Mouse (Mus musculus) limb, embryonic 14.5 days (tissue): ENCODE measurements around the gene Fam117a. TPM values are rescaled to one million over a fixed set of nuclear protein-coding genes. Genes with fewer than 3 reads are reported as not detected.

ENCODE experiments used
- ATAC-seq: fragments of 200-750 bp; cut with Nextera tagmentation; 2 replicates; pipeline ENCODE4 v1.8.0; 2017; ENCODE audit warnings: low read depth, moderate number of reproducible peaks, moderate TSS enrichment; ENCODE audit not compliant: low FRiP score
- DNase-seq: peaks from one replicate; pipeline ENCODE4 v3.0.0-alpha.2; 2015; ENCODE audit warnings: low spot score
- H3K27ac ChIP-seq: fragments of 300-500 bp; sonication (generic); replicated peaks from 2 replicates; pipeline ENCODE4 v1.5.1; 2014; ENCODE audit warnings: low read depth, mild to moderate bottlenecking, low read length, moderate library complexity, mixed read lengths
- H3K27me3 ChIP-seq: fragments of 300-500 bp; sonication (generic); 2 replicates; pipeline ENCODE4 v1.6.1; 2014; ENCODE audit warnings: low read length, mixed read lengths; ENCODE audit not compliant: control insufficient read depth, insufficient read depth
- H3K36me3 ChIP-seq: fragments of 300-500 bp; sonication (generic); 2 replicates; pipeline ENCODE4 v1.6.1; 2014; ENCODE audit warnings: mild to moderate bottlenecking, low read length, moderate library complexity, mixed read lengths; ENCODE audit not compliant: control insufficient read depth, insufficient read depth
- H3K4me1 ChIP-seq: fragments of 300-500 bp; sonication (generic); 2 replicates; pipeline ENCODE4 v1.6.1; 2014; ENCODE audit warnings: antibody characterized with exemption, low read length, mixed read lengths; ENCODE audit not compliant: control insufficient read depth, insufficient read depth
- H3K4me2 ChIP-seq: fragments of 300-500 bp; sonication (generic); replicated peaks from 2 replicates; pipeline ENCODE4 v1.6.1; 2014; ENCODE audit warnings: low read depth, mild to moderate bottlenecking, low read length, moderate library complexity; ENCODE audit not compliant: severe bottlenecking
- H3K4me3 ChIP-seq: fragments of 300-500 bp; sonication (generic); replicated peaks from 2 replicates; pipeline ENCODE4 v1.5.1; 2014; ENCODE audit warnings: low read length
- H3K9ac ChIP-seq: fragments of 300-500 bp; sonication (generic); 2 replicates; pipeline ENCODE4 v1.6.1; 2014; ENCODE audit warnings: mild to moderate bottlenecking, low read depth, low read length, moderate library complexity; ENCODE audit not compliant: severe bottlenecking
- H3K9me3 ChIP-seq: fragments of 300-500 bp; sonication (generic); 2 replicates; pipeline ENCODE4 v1.6.1; 2016; ENCODE audit warnings: low read length; ENCODE audit not compliant: control insufficient read depth
- POLR2A ChIP-seq: fragments of 200-500 bp; IDR thresholded peaks from 2 replicates; pipeline ENCODE4 v1.8.0; 2012; ENCODE audit warnings: inconsistent platforms, mild to moderate bottlenecking, moderate library complexity, borderline replicate concordance; ENCODE audit not compliant: insufficient read depth, insufficient read length; ENCODE audit errors: extremely low read depth
- WGBS: fragments of 180-500 bp; shearing (Covaris S2); extraction: QIAGEN DNeasy Blood & Tissue Kit; methylation state at CpG from one replicate; pipeline ENCODE4 v1.1.7; 2014; 5-methylcytosine and 5-hydroxymethylcytosine counted together
- polyA plus RNA-seq, 2 experiments: library from polyadenylated mRNA; depleted of rRNA in 1 of 2; stranded (reverse) in 1 of 2; unstranded in 1 of 2; fragments of >200 nt; fragmentation: Nextera tagmentation in 1 of 2; extraction: Ambion mirVana in 1 of 2; gene quantifications; 2 replicates each; pipeline versions ENCODE4 v1.2.1 to v1.2.3; 2012 to 2014

The Fam117a gene
- polyA plus RNA-seq, 2 experiments, result 19.3 to 48.3 TPM

DNA sequence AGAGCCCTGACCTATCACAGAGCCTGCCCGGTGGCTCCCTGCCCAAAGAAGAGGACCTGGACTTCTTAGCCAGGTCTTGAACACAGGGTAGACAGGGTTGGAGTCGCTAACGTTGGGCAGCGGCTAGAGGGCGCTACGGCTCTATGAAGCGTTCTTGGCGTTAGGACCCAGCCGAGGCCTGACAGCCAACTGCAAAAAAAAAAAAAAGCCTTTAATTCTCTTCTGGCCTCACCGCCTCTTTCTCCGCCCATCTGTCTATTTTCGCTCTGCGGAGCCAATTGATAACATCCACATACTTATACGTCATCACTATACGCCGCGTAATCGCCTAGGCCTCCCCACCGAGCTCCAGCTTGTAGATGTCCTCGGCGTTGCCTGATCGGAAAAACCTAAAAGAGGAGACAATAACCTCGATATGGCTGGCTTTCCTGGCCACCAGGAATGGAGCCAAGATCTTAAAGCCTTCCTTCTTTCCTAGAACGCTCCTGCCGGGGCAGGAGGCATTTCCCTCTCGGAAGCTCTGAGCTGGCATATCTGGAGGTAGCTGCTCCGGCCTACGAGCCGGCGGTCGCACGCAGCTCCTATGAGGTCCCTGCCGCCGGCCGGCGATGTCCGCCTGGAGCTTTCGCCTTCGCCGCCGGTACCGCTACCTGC, 47.6 kb downstream of the Fam117a start, which contains the start of gene Slc35b1:
Gene Slc35b1 (plus strand): TSS at position 374 of the 654 bp plus-strand sequence.
- Histone ChIP-seq H3K36me3 (peaks cover 55% of the 10 kb centered on the region), H3K27ac (peak within 1 kb of the TSS; percentile 92), H3K9me3 (no peaks in the 10 kb centered on the region), H3K4me3 (peak within 1 kb of the TSS; percentile 66), H3K4me1 (no peaks in the 10 kb centered on the region), H3K27me3 (no peaks in the 10 kb centered on the region), H3K9ac (peak within 1 kb of the TSS; percentile 86), H3K4me2 (peak within 1 kb of the TSS; percentile 57)
- TF ChIP-seq POLR2A, result 0 out of 2 replicates have a peak, but pooled peaks have one; percentile 71
- ATAC-seq (peak; percentile 98), DNase-seq (peak; percentile 99)
- WGBS, result under 1% methylated on average over 42 of the region's 42 CpGs

DNA sequence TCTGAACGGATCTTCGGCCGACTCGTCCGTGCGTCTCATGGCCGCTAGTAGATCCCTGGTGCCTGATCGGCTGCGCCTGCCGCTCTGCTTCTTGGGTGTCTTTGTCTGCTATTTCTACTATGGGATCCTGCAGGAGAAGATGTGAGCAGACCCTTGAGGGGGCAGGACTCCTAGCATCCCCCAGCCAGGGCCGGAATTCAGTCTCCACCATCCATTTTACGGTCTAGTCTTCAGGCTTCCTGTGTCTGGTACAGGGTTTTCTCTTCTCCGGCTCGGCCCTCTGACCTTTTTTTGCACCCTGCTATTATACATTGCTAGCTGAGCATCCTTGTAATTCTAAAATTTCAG, 48.1 kb downstream of the Fam117a start:
- no peaks in the 10 kb centered on the region for H3K27me3 ChIP-seq
- peak overlapping the region; percentile 66 for H3K4me3 ChIP-seq
- H3K4me1 ChIP-seq, result no peaks in the 10 kb centered on the region
- DNase-seq, result no peak
- H3K27ac ChIP-seq, result peak overlapping the region; percentile 92
- peaks cover 54% of the 10 kb centered on the region for H3K36me3 ChIP-seq
- peak overlapping the region; percentile 57 for H3K4me2 ChIP-seq
- H3K9me3 ChIP-seq, result no peaks in the 10 kb centered on the region
- 0% methylated on average over 14 of the region's 14 CpGs for WGBS
- TF ChIP-seq POLR2A, result no peak
- ATAC-seq, result no peak
- peak overlapping the region; percentile 86 for H3K9ac ChIP-seq

DNA sequence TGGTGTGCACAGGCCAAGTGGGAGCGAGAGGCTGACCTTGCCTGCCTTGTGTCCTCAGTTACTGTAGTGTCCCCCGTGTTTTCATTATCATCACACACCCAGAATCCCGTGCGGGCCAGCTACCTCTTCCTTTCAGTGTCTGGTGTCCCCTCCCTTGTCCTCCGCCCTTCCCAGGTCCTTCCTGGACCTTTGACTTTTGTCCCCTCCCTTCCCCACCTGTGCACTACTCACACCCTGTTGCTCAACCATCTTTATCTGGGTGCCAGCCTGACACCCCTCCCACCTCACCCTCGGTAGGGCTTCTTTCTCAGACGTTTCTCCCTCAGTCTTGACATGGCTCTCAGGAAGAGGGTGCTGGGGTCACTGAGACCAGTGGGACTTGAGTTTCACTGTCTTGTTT, 50.5 kb downstream of the Fam117a start:
- 89% methylated on average over 7 of the region's 7 CpGs for WGBS
- Histone ChIP-seq H3K27ac (no peak overlapping the region), H3K4me1 (peaks cover 4% of the 10 kb centered on the region; the same call in 1 of the 2 replicates), H3K9ac (no peak overlapping the region), H3K9me3 (no peaks in the 10 kb centered on the region), H3K27me3 (no peaks in the 10 kb centered on the region), H3K4me2 (no peak overlapping the region), H3K36me3 (peaks cover 56% of the 10 kb centered on the region), H3K4me3 (no peak overlapping the region)
- no peak for TF ChIP-seq POLR2A
- no peak for ATAC-seq
- no peak for DNase-seq

DNA sequence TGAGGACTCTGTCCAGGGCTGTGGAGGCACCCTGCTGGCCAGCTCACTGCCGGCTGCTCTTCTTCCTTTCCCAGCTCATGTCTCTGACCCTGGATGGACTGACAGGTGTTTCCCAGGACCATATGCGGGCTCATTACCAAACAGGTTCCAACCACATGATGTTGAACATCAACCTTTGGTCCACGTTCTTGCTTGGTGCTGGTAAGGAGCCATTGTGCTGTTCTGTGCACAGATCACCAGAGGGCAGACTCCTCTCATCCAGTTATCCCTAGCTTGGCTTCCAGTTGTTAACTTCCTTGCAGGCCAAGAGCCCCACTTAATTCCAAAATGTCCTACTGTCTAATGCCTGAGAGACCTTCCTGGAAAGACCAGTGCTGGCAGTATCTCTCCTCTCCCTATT, 52.2 kb downstream of the Fam117a start:
- no peak overlapping the region for H3K4me2 ChIP-seq
- no peak for ATAC-seq
- no peak overlapping the region for H3K27ac ChIP-seq
- no peaks in the 10 kb centered on the region for H3K9me3 ChIP-seq
- H3K36me3 ChIP-seq, result peaks cover 58% of the 10 kb centered on the region
- peaks cover 6% of the 10 kb centered on the region; the same call in 1 of the 2 replicates for H3K4me1 ChIP-seq
- no peak overlapping the region for H3K4me3 ChIP-seq
- 69% methylated on average over 3 of the region's 3 CpGs for WGBS
- H3K27me3 ChIP-seq, result no peaks in the 10 kb centered on the region
- H3K9ac ChIP-seq, result no peak overlapping the region
- no peak for DNase-seq
- TF ChIP-seq POLR2A, result no peak

DNA sequence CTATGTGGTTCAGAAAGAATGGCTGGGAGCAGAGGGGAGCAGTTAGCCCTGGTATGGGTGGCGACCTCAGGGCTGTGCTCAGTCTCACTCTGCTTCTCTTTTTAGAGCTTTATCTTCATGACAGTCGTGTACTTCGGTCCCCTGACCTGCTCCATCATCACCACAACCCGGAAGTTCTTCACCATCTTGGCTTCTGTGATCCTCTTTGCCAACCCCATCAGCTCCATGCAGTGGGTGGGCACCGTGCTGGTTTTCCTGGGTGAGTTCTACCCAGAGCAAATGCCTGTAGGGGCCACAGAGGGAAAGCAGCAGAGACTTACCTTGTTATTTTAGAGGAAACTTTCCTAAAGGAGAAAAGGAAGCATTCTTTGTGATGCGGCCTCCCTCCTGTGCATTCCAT, 53.6 kb downstream of the Fam117a start:
- no peak for DNase-seq
- peaks cover 58% of the 10 kb centered on the region for H3K36me3 ChIP-seq
- 94% methylated on average over 6 of the region's 6 CpGs for WGBS
- no peak overlapping the region for H3K9ac ChIP-seq
- H3K4me3 ChIP-seq, result no peak overlapping the region
- TF ChIP-seq POLR2A, result no peak
- H3K4me2 ChIP-seq, result no peak overlapping the region
- no peaks in the 10 kb centered on the region for H3K27me3 ChIP-seq
- no peaks in the 10 kb centered on the region for H3K9me3 ChIP-seq
- ATAC-seq, result no peak
- peaks cover 10% of the 10 kb centered on the region; the same call in 1 of the 2 replicates for H3K4me1 ChIP-seq
- no peak overlapping the region for H3K27ac ChIP-seq
